Mouse (Mus musculus) ES-Bruce4 (cell line): ENCODE measurements at regions not wholly inside any gene's neighbourhood (a gene's known extent, or its start where the extent isn't known, plus 50 kb on each side); places are given as distances from the start of the nearest gene placed in this dataset.

Experiments used
- H3K27ac ChIP-seq: 2 replicates; pipeline ENCODE4 v1.5.1; 2012; ENCODE audit warnings: low read length, inconsistent platforms; ENCODE audit not compliant: insufficient read depth
- H3K27me3 ChIP-seq: 2 replicates; pipeline ENCODE4 v1.6.1; 2012; ENCODE audit warnings: mild to moderate bottlenecking, low read length, inconsistent platforms; ENCODE audit not compliant: control insufficient read depth, poor library complexity, insufficient read depth, severe bottlenecking
- H3K36me3 ChIP-seq: 2 replicates; pipeline ENCODE4 v1.6.1; 2012; ENCODE audit warnings: inconsistent platforms, mild to moderate bottlenecking, low read length, moderate library complexity; ENCODE audit not compliant: control insufficient read depth, poor library complexity, insufficient read depth, severe bottlenecking
- H3K4me1 ChIP-seq: one replicate; pipeline ENCODE4 v1.8.1; 2011; ENCODE audit warnings: low read length; ENCODE audit not compliant: control insufficient read depth, insufficient read depth
- H3K4me3 ChIP-seq: 2 replicates; pipeline ENCODE4 v1.5.1; 2011; ENCODE audit warnings: low read depth, mild to moderate bottlenecking, low read length
- H3K9ac ChIP-seq: 2 replicates; pipeline ENCODE4 v1.6.1; 2012; ENCODE audit warnings: low read depth, mild to moderate bottlenecking, inconsistent platforms; ENCODE audit not compliant: poor library complexity, severe bottlenecking
- H3K9me3 ChIP-seq: replicated peaks from 2 replicates; pipeline ENCODE4 v1.6.1; 2012; ENCODE audit warnings: mild to moderate bottlenecking, low read length, inconsistent platforms; ENCODE audit not compliant: control insufficient read depth, poor library complexity, insufficient read depth, severe bottlenecking
- CTCF ChIP-seq: IDR thresholded peaks from one replicate; pipeline ENCODE4 v1.8.1; 2011; ENCODE audit warnings: low read depth, low read length
- EP300 ChIP-seq: IDR thresholded peaks from 2 replicates; pipeline ENCODE4 v1.6.1; 2011; ENCODE audit warnings: low read depth, low read length; ENCODE audit not compliant: insufficient read depth
- POLR2A ChIP-seq: IDR thresholded peaks from one replicate; pipeline ENCODE4 v1.8.1; 2011; ENCODE audit warnings: low read length; ENCODE audit not compliant: insufficient read depth

DNA sequence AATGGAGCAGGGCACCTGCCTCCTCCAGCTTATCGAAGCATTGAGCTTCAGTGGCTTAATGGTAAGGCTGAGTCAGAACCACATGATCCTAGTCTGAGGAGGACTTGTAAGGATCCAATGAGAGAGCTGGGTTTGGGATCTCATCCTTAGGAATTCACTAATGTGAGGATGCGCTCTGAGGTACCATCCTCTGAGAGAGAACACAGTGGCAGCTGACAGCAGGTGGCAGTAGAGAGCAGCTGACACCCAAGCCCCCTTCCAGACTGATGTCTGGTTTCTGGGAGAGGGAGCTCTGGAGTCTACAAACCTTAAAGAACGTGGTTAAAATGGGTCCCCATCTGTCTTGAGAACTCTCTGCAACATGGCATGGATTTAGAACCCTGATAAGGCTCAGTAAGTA lies 137.8 kb downstream of the B3glct start:
- Histone ChIP-seq H3K36me3 (no peaks in the 10 kb centered on the region), H3K9me3 (no peaks in the 10 kb centered on the region), H3K27ac (no peak overlapping the region), H3K27me3 (no peaks in the 10 kb centered on the region), H3K9ac (no peak overlapping the region), H3K4me1 (no peaks in the 10 kb centered on the region), H3K4me3 (no peak overlapping the region)
- TF ChIP-seq POLR2A (no peak), CTCF (peak; percentile 88)

DNA sequence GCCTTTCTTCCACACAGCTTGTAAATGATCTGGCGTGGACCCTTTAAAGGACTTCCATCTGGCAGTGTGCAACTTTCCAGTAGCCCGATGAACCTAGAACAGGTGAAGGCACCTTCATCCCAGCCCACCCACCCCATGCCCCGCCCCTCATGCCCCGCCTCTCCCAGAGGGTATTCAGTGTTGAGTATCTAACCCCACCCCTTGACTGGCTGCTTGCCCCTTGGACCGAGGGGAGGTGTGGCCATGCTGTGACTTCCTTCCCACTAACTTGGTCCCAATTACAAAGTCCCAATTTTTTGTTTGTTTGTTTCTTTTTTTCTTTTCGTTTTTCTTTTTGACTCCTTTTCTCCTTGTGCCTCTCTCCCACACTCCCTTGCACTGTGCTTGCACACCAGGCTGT lies 140.8 kb downstream of the B3glct start:
- H3K9me3 ChIP-seq: no peaks in the 10 kb centered on the region
- no peak overlapping the region for H3K27ac ChIP-seq
- no peak overlapping the region for H3K9ac ChIP-seq
- H3K36me3 ChIP-seq: no peaks in the 10 kb centered on the region
- H3K4me3 ChIP-seq: no peak overlapping the region
- no peaks in the 10 kb centered on the region for H3K4me1 ChIP-seq
- no peak for TF ChIP-seq EP300
- TF ChIP-seq POLR2A: no peak
- TF ChIP-seq CTCF: no peak
- H3K27me3 ChIP-seq: no peaks in the 10 kb centered on the region

GRCm38 (mm10) chr5:149823821-149824220 lies 145.8 kb downstream of the B3glct start:
- Histone ChIP-seq H3K4me1 (no peaks in the 10 kb centered on the region), H3K27ac (no peak overlapping the region), H3K9ac (no peak overlapping the region), H3K9me3 (no peaks in the 10 kb centered on the region), H3K4me3 (no peak overlapping the region), H3K36me3 (no peaks in the 10 kb centered on the region), H3K27me3 (no peaks in the 10 kb centered on the region)
- TF ChIP-seq EP300: no peak
- TF ChIP-seq POLR2A: no peak
- no peak for TF ChIP-seq CTCF

- no peaks in the 10 kb centered on the region for H3K4me1 ChIP-seq
- no peaks in the 10 kb centered on the region for H3K36me3 ChIP-seq
- no peak overlapping the region for H3K4me3 ChIP-seq
- TF ChIP-seq POLR2A (no peak), EP300 (no peak), CTCF (peak; percentile 46)
- no peak overlapping the region for H3K27ac ChIP-seq
- H3K9me3 ChIP-seq: no peaks in the 10 kb centered on the region
- H3K27me3 ChIP-seq: no peaks in the 10 kb centered on the region; the same call in 1 of the 2 replicates
- H3K9ac ChIP-seq: no peak overlapping the region
These were observed 149.6 kb downstream of the B3glct start for GRCm38 (mm10) chr5:149827599-149827998.

GRCm38 (mm10) chr5:149831122-149831861 lies 153.3 kb downstream of the B3glct start:
- Histone ChIP-seq H3K36me3 (no peaks in the 10 kb centered on the region), H3K4me3 (peak overlapping the region; percentile 61), H3K27ac (no peak overlapping the region), H3K9me3 (no peaks in the 10 kb centered on the region), H3K4me1 (no peaks in the 10 kb centered on the region), H3K9ac (no peak overlapping the region), H3K27me3 (no peaks in the 10 kb centered on the region; the same call in 1 of the 2 replicates)
- TF ChIP-seq CTCF (peak; percentile 95), POLR2A (no peak)

DNA sequence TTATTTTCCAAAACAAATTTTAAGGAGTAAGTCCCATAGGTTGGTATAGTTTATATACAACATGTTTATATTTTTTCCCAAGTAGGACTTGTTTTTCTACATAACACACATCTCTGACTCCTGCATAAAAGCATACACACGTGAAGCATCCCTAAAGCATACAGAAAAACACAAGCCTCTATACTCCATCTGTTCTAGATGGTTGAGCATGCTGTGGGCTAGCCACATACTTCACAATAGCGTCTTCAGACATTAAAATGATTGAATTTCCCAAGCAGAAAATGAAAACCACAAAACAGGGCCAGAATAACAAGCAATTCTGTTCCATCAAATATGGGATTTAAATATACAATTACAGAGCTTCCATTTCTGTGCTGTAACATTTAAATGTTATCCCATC lies 159.3 kb downstream of the B3glct start:
- no peak overlapping the region for H3K4me3 ChIP-seq
- no peaks in the 10 kb centered on the region for H3K27me3 ChIP-seq
- no peaks in the 10 kb centered on the region for H3K36me3 ChIP-seq
- H3K9ac ChIP-seq: no peak overlapping the region
- H3K27ac ChIP-seq: no peak overlapping the region
- TF ChIP-seq POLR2A (no peak), CTCF (no peak), EP300 (no peak)
- H3K4me1 ChIP-seq: no peaks in the 10 kb centered on the region
- H3K9me3 ChIP-seq: no peaks in the 10 kb centered on the region
